Mouse (Mus musculus) right cerebral cortex, postnatal 36 days (tissue): Measurements from ENCODE around the gene Sema6b.

Experiments
- DNase-seq, 2 experiments: peaks; one replicate each; pipeline ENCODE4 v3.0.0; 2022; ENCODE audit warnings: low spot score in 2 of 2, mixed read lengths in 1 of 2

Gene Sema6b

DNA sequence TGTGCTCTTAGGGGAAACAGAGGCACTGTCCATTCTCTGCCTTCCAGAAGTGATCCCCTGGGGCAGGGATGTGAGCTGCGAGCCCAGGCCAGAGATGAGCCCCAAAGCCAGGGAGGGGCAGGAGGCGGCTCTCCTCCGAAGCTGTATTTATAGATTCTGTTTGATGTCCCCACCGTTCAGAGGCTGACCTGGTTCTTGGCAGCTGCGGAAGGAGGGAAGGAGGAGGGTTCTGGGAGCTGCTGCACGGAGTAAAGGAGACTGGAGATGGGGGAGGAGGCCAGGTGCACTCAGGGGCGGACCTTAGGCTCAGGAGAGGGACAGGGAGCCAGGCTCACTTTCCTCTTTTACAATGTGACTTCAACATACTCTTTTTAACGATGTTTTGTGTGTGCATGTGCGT, 6.0 kb upstream of the Sema6b start:
- no peak for DNase-seq

DNA sequence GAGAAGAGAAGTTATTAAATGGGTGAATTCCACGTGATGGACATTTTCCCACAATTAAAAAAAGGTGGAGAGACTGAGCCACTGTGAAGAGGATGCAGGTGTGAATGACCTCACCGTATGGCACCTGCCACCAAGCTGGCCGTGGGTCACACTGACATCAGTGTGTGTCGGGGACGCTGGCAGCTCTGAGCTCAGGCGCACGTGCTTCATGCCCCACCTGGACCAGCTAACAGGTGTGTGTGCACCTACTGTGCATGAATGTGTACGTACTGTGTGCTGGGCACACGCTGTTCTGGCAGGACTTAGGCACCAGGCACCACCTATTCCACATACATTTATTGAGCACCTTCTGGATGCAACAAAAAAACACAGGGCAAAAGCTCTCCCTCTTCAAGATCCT, 4.4 kb upstream of the Sema6b start:
- no peak for DNase-seq

DNA sequence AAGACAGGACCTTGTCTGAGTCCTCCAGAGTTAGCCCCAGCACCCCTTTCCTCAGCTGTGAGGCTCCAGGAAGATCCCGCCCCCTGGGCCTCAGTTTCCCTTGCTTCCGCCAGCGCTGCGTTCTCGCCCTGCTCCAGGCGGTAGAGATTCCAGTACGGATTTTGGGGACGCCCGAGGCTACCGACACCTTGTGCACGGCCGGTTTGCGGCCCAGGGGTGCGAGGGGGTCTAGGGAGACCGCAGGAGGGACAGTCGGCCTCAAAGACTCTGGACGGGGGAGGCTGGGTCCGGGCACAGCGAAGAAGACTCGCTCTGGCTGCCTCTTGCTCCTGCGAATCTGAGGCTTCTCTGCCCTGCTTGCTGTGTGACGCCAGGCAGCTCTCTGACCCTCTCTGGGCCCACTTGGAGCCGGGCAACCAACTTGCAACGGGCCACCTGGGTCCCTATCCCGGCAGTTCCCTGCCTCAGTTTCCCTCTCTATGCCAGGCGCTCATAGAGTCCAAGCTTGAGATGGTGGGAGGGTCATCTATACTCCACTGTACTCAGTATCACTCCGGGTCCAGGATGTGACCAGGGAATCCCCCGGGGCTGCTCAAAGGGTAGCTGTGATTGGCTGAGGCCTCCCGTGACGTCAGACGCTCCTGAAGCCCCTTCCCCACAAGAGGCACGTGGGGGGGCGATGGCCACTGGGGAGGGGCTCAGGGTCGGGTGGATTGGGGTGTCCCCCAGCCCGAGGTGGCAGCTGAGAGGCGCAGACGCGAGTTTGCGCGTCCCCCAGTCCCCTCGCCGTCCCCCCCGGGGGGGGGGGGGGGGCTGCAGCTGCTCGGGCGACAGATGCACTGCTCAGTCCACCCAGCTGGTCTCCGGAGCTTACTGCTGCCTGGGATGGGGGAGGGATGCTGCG, 1.8 kb upstream of the Sema6b start:
- DNase-seq = no peak

DNA sequence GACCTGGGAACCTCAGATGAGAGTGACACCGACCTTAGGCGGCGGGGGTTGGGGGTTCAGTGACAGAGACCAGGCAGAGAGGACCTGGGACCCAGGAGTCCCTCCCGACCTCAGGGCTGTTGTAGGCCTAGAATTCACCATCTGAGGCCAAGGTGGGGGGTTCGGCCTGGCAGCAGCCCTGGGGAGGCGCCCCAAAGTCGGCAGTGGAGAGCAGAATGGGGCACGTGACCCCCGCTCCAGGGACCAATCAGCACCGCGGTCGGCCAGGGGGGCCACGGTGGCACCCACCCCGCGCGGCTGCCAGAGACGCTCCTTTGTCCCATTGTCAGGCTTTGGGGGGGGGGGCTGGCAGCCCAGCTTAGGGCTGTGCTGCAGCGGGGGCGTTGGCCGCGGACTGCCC, 788 bp downstream of the Sema6b start:
- no peak for DNase-seq

GRCm38 (mm10) chr17:56137839-56138613, 2.1 kb downstream of the Sema6b start:
- no peak for DNase-seq

GRCm38 (mm10) chr17:56136558-56136957, 3.6 kb downstream of the Sema6b start:
- no peak for DNase-seq

GRCm38 (mm10) chr17:56134463-56134971, 5.6 kb downstream of the Sema6b start:
- no peak for DNase-seq

GRCm38 (mm10) chr17:56133457-56134363, 6.4 kb downstream of the Sema6b start:
- no peak for DNase-seq

- no peak for DNase-seq
Observed at GRCm38 (mm10) chr17:56132661-56133060, 7.5 kb downstream of the Sema6b start.

DNA sequence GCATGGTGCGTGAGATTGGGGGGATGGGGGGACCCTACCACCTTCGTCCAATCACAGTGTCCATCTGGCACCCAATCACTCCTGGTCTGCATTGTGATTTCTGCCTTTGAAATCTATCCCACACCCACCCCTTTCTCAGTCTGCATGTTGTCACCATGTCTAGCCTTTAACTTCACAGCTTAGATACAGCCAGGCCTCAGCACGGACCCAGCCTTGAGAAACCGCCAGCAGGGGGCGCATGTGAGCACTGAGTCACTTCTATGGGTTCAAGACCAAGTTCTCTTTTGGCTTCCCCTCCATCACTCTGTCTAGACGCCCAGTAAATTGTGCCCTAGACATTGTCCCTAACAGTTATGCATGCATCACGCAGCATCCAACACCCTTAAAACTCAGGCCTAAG, 8.3 kb downstream of the Sema6b start:
- DNase-seq = no peak

DNA sequence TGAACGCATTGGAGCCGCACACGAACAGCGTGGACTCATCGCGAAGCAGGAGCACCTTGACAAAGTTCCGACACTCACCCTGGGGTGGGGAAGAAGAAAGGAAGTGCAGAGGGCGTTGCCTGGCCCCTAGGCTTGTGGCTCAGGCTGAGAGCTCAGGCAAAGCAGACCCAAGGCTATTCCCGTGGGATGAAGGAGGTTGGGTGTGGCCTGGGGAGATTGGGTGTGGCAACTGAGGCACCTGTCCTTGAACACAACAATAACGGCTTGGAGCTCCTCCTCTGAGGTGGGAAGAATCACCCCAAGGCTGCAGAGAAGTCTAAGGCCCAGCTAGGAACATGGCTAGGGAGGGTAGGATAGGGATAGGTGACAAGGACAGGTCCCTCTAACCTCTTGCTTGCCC, 9.0 kb downstream of the Sema6b start:
- no peak for DNase-seq

- no peak for DNase-seq
Observed at GRCm38 (mm10) chr17:56128246-56128645, 11.9 kb downstream of the Sema6b start.

- no peak for DNase-seq
Observed at GRCm38 (mm10) chr17:56126175-56126574, 14.0 kb downstream of the Sema6b start.

GRCm38 (mm10) chr17:56125276-56125630, 14.9 kb downstream of the Sema6b start:
- no peak for DNase-seq

- no peak for DNase-seq
Observed at GRCm38 (mm10) chr17:56124377-56125275, 15.5 kb downstream of the Sema6b start.

GRCm38 (mm10) chr17:56123681-56124340, 16.3 kb downstream of the Sema6b start:
- no peak for DNase-seq

GRCm38 (mm10) chr17:56123161-56123560, 17.0 kb downstream of the Sema6b start:
- no peak for DNase-seq

GRCm38 (mm10) chr17:56121826-56122225, 18.3 kb downstream of the Sema6b start, which contains the start of gene Lrg1:
TSS of gene Lrg1 (minus strand) at chr17:56122001.
- DNase-seq = no peak

- no peak for DNase-seq
Observed at GRCm38 (mm10) chr17:56119981-56120880, 19.9 kb downstream of the Sema6b start.
